Mouse (Mus musculus) stomach, embryonic 16.5 days (tissue): ENCODE measurements around the gene Cmtm8. TPM values are rescaled to one million over a fixed set of nuclear protein-coding genes. Genes with fewer than 3 reads are reported as not detected.

Experiments used
- ATAC-seq: fragments of 200-750 bp; cut with Nextera tagmentation; 2 replicates; pipeline ENCODE4 v1.8.0; 2017; ENCODE audit warnings: moderate number of reproducible peaks, moderate TSS enrichment; ENCODE audit not compliant: insufficient read depth, low FRiP score
- H3K27ac ChIP-seq: fragments of 300-500 bp; sonication (generic); 2 replicates; pipeline ENCODE4 v1.5.1; 2014; ENCODE audit warnings: low read length
- H3K27me3 ChIP-seq: fragments of 300-500 bp; sonication (generic); 2 replicates; pipeline ENCODE4 v1.6.1; 2014; ENCODE audit warnings: low read length, control low read depth, mixed read lengths; ENCODE audit not compliant: control insufficient read depth, insufficient read depth
- H3K36me3 ChIP-seq: fragments of 300-500 bp; sonication (generic); 2 replicates; pipeline ENCODE4 v1.6.1; 2014; ENCODE audit warnings: low read length; ENCODE audit not compliant: control insufficient read depth, insufficient read depth
- H3K4me1 ChIP-seq: fragments of 300-500 bp; sonication (generic); 2 replicates; pipeline ENCODE4 v1.6.1; 2014; ENCODE audit warnings: low read length, control low read depth, mixed read lengths; ENCODE audit not compliant: control insufficient read depth, insufficient read depth
- H3K4me2 ChIP-seq: fragments of 300-500 bp; sonication (generic); 2 replicates; pipeline ENCODE4 v1.6.1; 2014; ENCODE audit warnings: low read depth, low read length, mixed read lengths
- H3K4me3 ChIP-seq: fragments of 300-500 bp; sonication (generic); replicated peaks from 2 replicates; pipeline ENCODE4 v1.5.1; 2014; ENCODE audit warnings: mild to moderate bottlenecking, low read length
- H3K9ac ChIP-seq: fragments of 300-500 bp; sonication (generic); 2 replicates; pipeline ENCODE4 v1.6.1; 2014; ENCODE audit warnings: low read length
- H3K9me3 ChIP-seq: fragments of 300-500 bp; sonication (generic); replicated peaks from 2 replicates; pipeline ENCODE4 v1.6.1; 2016; ENCODE audit warnings: low read length, control low read depth; ENCODE audit not compliant: control insufficient read depth
- WGBS: fragments of 180-500 bp; shearing (Covaris S2); extraction: QIAGEN DNeasy Blood & Tissue Kit; methylation state at CpG from one replicate; pipeline ENCODE4 v1.1.7; 2014; 5-methylcytosine and 5-hydroxymethylcytosine counted together
- polyA plus RNA-seq: library from polyadenylated mRNA; unstranded; fragments of >200 nt; fragmentation: Nextera tagmentation; extraction: Ambion mirVana; gene quantifications from 2 replicates; pipeline ENCODE4 v1.2.1, GENCODE M21; 2015

The Cmtm8 gene
- polyA plus RNA-seq = 59.5 and 65.6 TPM in 2 replicates

DNA sequence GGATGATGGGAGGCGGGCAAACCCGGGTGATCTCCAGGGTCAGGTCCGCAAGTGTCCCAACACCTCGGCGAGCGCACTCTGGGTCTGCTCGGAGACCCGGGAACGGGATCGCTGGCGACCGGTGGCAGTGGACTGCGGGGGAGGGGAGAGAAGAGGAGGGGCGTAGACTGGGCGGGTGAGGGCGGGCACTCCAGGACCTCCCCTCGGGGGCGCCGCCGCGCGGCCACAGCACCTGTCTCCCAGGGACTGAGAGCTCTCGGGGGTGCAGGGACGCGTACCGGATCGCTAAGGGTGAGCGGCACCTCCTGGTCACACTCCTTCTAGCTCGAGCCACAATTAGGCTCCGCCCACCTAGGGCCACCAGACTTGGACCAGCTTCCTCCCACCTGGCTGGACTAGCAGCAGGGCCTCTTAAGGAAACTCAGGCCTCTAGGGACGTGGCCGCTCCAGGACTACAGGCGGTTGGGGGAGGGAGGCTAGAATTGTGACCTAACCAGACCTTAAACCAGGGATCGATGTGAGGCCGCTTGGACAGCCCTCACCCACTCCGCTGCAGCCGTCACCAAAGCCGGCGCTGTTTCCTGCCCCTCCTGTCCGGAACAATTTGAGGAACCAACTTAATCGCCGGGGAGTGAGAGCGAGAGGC lies at the start of gene Cmtm8:
Cmtm8 (minus strand) TSS at position 140 of the 646 bp plus-strand sequence.
- H3K27me3 ChIP-seq = peaks cover 3% of the 10 kb centered on the region; the same call in 1 of the 2 replicates
- peak within 1 kb of the TSS; percentile 69 for H3K4me3 ChIP-seq
- no peaks in the 10 kb centered on the region for H3K36me3 ChIP-seq
- H3K27ac ChIP-seq = peak within 1 kb of the TSS; percentile 87
- no peaks in the 10 kb centered on the region for H3K9me3 ChIP-seq
- peak within 1 kb of the TSS; percentile 81 for H3K9ac ChIP-seq
- H3K4me1 ChIP-seq = peaks cover 4% of the 10 kb centered on the region; the same call in 1 of the 2 replicates
- WGBS = 1% methylated on average over 43 of the region's 43 CpGs
- H3K4me2 ChIP-seq = peak within 1 kb of the TSS; percentile 91
- ATAC-seq = peak; percentile 95

DNA sequence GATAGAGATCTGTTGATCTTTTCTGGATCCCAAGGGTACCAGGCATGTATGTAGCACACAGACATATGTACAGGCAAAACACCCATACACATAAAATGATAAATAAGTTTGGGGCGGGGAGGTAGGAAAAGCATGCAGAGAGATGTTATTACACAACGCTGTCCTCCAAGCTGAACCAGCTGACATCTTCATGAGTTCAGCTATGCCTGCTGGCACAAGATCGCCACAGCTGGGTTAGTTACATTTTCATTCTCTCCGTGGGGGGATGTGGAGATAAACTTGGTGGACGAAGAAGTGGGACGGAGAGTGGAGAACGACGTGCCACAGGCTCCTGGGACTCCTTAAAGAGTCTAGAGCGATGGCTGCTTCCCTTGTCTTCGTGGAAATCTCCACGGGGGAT lies 49.0 kb upstream of the Cmtm8 start:
- Histone ChIP-seq H3K36me3 (no peaks in the 10 kb centered on the region), H3K9ac (no peak overlapping the region), H3K27ac (no peak overlapping the region), H3K9me3 (no peaks in the 10 kb centered on the region), H3K27me3 (no peaks in the 10 kb centered on the region), H3K4me1 (no peaks in the 10 kb centered on the region), H3K4me3 (no peak overlapping the region), H3K4me2 (peak overlapping the region; percentile 17; the same call in 1 of the 2 replicates)
- 72% methylated on average over 11 of the region's 11 CpGs for WGBS
- ATAC-seq = no peak

DNA sequence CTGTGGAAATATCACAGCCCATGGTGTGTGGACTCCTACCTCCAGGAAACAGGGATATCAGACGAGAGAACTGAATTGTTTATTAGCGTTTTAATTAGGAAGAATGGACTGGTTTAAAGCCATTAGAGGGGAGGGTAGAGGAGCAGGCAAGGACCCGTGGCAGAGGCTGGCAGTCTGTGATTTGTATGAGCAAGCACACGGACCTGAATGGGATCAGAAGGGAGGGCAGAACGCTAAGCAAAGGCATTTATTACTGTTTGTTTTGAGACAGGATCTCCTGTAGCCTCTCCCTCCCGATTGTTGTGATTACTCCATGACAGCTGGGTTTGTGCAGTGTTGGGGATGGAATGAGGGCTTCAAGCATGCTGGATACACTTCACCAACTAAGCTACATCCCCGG lies 46.4 kb upstream of the Cmtm8 start:
- no peak overlapping the region for H3K4me2 ChIP-seq
- no peaks in the 10 kb centered on the region for H3K27me3 ChIP-seq
- no peaks in the 10 kb centered on the region for H3K36me3 ChIP-seq
- ATAC-seq = no peak
- H3K4me1 ChIP-seq = no peaks in the 10 kb centered on the region
- H3K4me3 ChIP-seq = no peak overlapping the region
- no peak overlapping the region for H3K9ac ChIP-seq
- 25% methylated on average over 7 of the region's 7 CpGs for WGBS
- no peak overlapping the region for H3K27ac ChIP-seq
- H3K9me3 ChIP-seq = no peaks in the 10 kb centered on the region

DNA sequence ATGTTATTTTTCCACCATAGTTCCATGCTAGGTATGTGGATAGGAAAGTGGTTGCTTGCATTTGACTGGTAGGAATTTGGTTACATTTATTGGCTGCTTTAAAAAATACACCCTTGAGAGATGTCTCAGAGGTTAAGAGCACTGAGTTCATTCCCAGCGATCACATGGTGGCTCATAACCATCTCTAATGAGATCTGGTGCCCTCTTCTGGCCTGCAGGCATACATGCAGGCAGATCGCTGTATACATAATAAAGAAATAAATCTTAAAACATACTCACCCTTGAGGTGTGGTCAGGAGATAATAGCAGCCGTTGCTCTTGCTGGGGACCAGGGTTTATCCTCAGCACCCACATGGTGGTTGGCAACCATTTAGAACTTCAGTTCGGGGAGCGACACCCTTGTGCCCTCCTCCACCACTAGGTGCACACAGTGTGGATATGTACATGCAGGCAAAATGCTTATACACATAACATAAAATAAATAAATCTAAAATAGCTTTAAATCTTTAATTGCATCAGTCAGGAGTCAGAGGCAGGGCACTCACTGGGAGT lies 45.0 kb upstream of the Cmtm8 start:
- Histone ChIP-seq H3K27ac (no peak overlapping the region), H3K36me3 (no peaks in the 10 kb centered on the region), H3K27me3 (no peaks in the 10 kb centered on the region), H3K9ac (no peak overlapping the region), H3K4me2 (no peak overlapping the region), H3K9me3 (peaks cover 3% of the 10 kb centered on the region; the same call in 1 of the 2 replicates), H3K4me3 (no peak overlapping the region), H3K4me1 (no peaks in the 10 kb centered on the region)
- 90% methylated on average over 5 of the region's 5 CpGs for WGBS
- ATAC-seq = no peak

DNA sequence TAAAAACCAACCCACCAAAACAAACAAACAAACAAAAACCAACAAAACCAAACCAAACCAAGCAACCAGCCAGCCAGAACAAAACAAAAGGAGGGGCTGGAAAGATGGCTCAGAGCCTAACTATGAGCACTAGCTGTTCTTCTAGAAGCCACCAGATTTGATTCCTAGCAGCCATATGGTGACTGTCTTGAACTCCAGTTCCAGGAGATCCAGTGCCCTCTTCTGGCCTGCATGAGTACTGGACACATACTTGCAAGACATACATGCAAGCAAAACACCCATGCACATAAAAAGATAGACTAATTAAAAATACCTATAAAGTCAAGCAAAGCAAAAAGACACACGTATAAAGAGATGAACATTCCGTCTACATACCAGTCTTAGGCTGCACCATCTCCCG lies 43.7 kb upstream of the Cmtm8 start:
- 92% methylated on average over 3 of the region's 3 CpGs for WGBS
- H3K4me3 ChIP-seq = no peak overlapping the region
- no peaks in the 10 kb centered on the region for H3K36me3 ChIP-seq
- no peak overlapping the region for H3K9ac ChIP-seq
- no peak overlapping the region for H3K27ac ChIP-seq
- H3K4me1 ChIP-seq = no peaks in the 10 kb centered on the region
- peaks cover 4% of the 10 kb centered on the region; the same call in 1 of the 2 replicates for H3K9me3 ChIP-seq
- no peaks in the 10 kb centered on the region for H3K27me3 ChIP-seq
- no peak overlapping the region for H3K4me2 ChIP-seq
- no peak for ATAC-seq

DNA sequence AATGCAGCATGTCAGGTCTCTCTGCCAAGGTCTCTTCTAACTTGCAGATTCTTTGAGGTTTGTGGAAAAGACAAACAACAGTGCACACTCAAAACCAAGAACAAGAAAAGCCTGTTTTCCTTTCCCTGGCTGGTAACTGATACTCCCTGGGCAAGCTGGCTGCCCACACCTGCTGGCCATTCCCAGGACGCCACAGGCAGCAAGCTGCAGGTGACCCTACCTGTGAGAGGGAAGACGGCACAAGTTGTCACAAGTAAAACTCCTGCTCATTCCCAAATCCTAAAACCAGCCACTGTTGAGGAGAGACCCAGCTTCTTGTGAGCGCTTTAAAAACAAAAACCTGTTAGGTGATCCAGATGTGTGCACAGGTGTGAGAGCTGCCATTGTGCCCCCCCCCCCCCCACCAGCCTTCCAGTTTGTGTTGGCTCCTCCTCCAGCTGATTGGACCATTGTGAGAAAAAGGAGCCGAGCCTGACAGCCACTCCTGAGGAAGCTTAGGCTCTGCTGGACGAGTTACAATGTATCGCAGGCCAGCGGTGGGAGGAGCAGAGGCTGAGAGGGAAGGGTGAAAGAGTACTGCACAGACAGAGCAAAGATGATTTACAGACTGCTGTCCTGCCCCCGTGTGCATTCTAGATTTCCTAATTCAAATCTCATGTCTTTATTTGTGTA lies 42.2 kb upstream of the Cmtm8 start:
- 29% methylated on average over 8 of the region's 8 CpGs for WGBS

DNA sequence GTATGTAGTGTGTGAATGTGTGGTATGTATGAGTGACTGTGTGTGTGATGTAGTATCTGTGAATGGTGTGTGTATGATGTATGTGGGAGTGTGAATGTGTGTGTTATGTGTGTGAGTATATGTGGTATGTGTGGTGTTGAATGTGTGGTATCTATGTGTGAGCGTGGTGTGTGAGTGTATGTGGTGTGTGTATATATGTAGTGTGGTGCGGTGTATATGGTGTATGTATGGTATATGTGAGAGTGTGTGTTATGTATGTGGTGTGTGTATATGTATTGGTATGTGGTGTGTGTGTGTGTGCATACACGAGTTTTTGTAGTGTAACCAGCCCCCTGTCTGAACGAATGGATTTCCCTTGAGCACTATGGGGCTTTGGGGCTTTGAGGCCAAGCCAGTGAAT lies 41.6 kb upstream of the Cmtm8 start:
- 64% methylated on average over 4 of the region's 4 CpGs for WGBS
- peaks cover 4% of the 10 kb centered on the region; the same call in 1 of the 2 replicates for H3K9me3 ChIP-seq
- no peak overlapping the region for H3K4me3 ChIP-seq
- no peaks in the 10 kb centered on the region for H3K27me3 ChIP-seq
- H3K4me1 ChIP-seq = no peaks in the 10 kb centered on the region
- peak overlapping the region; percentile 78 for H3K27ac ChIP-seq
- H3K9ac ChIP-seq = no peak overlapping the region
- H3K36me3 ChIP-seq = no peaks in the 10 kb centered on the region
- no peak overlapping the region for H3K4me2 ChIP-seq
- ATAC-seq = no peak

More for the DNA sequence above, 42.2 kb upstream of the Cmtm8 start:
- no peaks in the 10 kb centered on the region for H3K36me3 ChIP-seq
- H3K9ac ChIP-seq = no peak overlapping the region
- peaks cover 4% of the 10 kb centered on the region; the same call in 1 of the 2 replicates for H3K9me3 ChIP-seq
- peak overlapping the region; percentile 25; the same call in 1 of the 2 replicates for H3K4me2 ChIP-seq
- peak; percentile 73 for ATAC-seq
- no peak overlapping the region for H3K4me3 ChIP-seq
- no peaks in the 10 kb centered on the region for H3K4me1 ChIP-seq
- H3K27me3 ChIP-seq = no peaks in the 10 kb centered on the region
- H3K27ac ChIP-seq = peak overlapping the region; percentile 78

DNA sequence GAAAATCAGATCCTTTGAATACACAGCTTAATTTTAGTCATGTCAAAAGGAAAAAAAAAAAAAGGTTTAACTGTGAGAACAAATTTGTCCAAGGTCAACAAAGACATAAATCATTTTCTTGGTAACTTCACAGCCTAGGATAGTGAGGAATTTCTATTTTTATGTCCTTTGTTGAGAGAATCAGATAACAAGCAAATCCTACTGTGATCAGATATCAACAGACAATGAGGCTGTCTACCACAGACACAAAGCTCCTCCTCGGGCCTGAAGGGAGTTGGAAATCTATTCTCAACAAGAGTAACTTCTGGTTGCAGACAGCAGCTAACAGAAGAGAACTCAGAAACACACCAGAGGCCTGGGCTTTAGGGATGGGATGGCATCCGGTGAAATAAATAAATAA lies 38.0 kb upstream of the Cmtm8 start:
- Histone ChIP-seq H3K9me3 (peaks cover 4% of the 10 kb centered on the region; the same call in 1 of the 2 replicates), H3K4me2 (no peak overlapping the region), H3K4me3 (no peak overlapping the region), H3K36me3 (no peaks in the 10 kb centered on the region), H3K4me1 (no peaks in the 10 kb centered on the region), H3K9ac (no peak overlapping the region), H3K27me3 (no peaks in the 10 kb centered on the region), H3K27ac (no peak overlapping the region)
- ATAC-seq = no peak
- whole genome bisulfite sequencing = 60% methylated on average over 2 of the region's 2 CpGs

DNA sequence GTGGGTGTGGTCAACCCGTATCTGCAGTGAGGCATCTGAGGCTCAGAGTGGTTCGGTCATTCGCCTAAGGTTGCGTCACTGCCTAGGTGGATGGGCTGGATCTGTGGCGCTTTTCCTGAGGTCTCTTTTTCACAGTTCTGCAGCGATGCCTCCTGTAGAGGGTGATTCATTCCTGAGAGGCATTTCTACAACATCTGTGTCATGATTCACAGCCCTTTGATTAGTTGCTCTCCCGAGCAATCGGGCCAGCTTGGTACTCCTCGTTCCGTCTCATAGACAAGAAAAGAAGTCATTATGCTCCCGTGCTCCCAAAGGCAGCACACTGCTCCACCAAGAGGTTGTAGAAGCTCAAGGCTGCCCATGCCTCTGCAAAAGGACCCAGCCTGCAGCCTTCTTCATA lies 11.4 kb upstream of the Cmtm8 start:
- H3K4me1 ChIP-seq = 0 out of 2 replicates have a peak, but pooled peaks cover 8% of the 10 kb centered on the region
- no peak overlapping the region for H3K4me2 ChIP-seq
- no peaks in the 10 kb centered on the region for H3K36me3 ChIP-seq
- 48% methylated on average over 11 of the region's 11 CpGs for WGBS
- no peak overlapping the region for H3K4me3 ChIP-seq
- no peaks in the 10 kb centered on the region for H3K9me3 ChIP-seq
- H3K27ac ChIP-seq = no peak overlapping the region; the same call in 1 of the 2 replicates
- 0 out of 2 replicates have a peak, but pooled peaks have one; percentile 11 for ATAC-seq
- H3K27me3 ChIP-seq = no peaks in the 10 kb centered on the region
- H3K9ac ChIP-seq = no peak overlapping the region
